Comparison of ENCODE assay signal across 18 mouse cellular contexts in genomic region chr1:131723549-131723948, GRCm38 (mm10). TPM values are rescaled to one million over a fixed set of nuclear protein-coding genes. Genes with fewer than 3 reads are reported as not detected.
"Had no signal": no experiment of that assay in that cellular context is flagged by ENCODE, and none has a peak within 500 bp of the region (broad histone marks: within the 10 kb centered on the region; RNA-seq: fewer than 3 reads in every experiment).

No protein-coding gene starts in this region.

- H3K4me3 ChIP-seq: liver, embryonic 13.5 days; liver, embryonic 15.5 days; lung, embryonic 15.5 days; megakaryocyte, embryonic 14.5 days; neural tube, embryonic 12.5 days; stomach, embryonic 15.5 days had no signal

- H3K4me2 ChIP-seq: liver, embryonic 13.5 days; liver, embryonic 15.5 days; lung, embryonic 15.5 days; neural tube, embryonic 12.5 days; stomach, embryonic 15.5 days had no signal

- H3K4me1 ChIP-seq: liver, embryonic 13.5 days; liver, embryonic 15.5 days; lung, embryonic 15.5 days; neural tube, embryonic 12.5 days; stomach, embryonic 15.5 days had no signal

- H3K27ac ChIP-seq: liver, embryonic 13.5 days; liver, embryonic 15.5 days; lung, embryonic 15.5 days; macrophage; neural tube, embryonic 12.5 days; stomach, embryonic 15.5 days; stomach, postnatal 0 days had no signal

- H3K27me3 ChIP-seq: liver, embryonic 13.5 days; liver, embryonic 15.5 days; lung, embryonic 15.5 days; neural tube, embryonic 12.5 days; stomach, embryonic 15.5 days had no signal

- H3K9me3 ChIP-seq: liver, embryonic 13.5 days; liver, embryonic 15.5 days; lung, embryonic 15.5 days; megakaryocyte, embryonic 14.5 days; neural tube, embryonic 12.5 days; stomach, embryonic 15.5 days had no signal

- H3K9ac ChIP-seq: liver, embryonic 13.5 days; liver, embryonic 15.5 days; liver, postnatal 0 days; lung, embryonic 15.5 days; neural tube, embryonic 12.5 days; stomach, embryonic 15.5 days had no signal

- ATAC-seq: liver, postnatal 0 days; lung, postnatal 0 days had no signal

- DNase-seq: liver, embryonic 13.5 days; liver, postnatal 0 days; lung, adult 2 months; lung, postnatal 14 days; lung, postnatal 36 days; right cerebral cortex, postnatal 14 days; thymus, adult 2 months; thymus, postnatal 25 days; thymus, postnatal 4 days had no signal

- H3K36me3 ChIP-seq: liver, embryonic 13.5 days; liver, embryonic 15.5 days; lung, embryonic 15.5 days; neural tube, embryonic 12.5 days; stomach, embryonic 15.5 days had no signal

RNA-seq across cellular contexts. Expression of gene Slc26a9, which starts 20.3 kb away (rescaled TPM):
- polyA plus RNA-seq: liver, embryonic 13.5 days; liver, embryonic 15.5 days; liver, postnatal 0 days; macrophage; neural tube, embryonic 12.5 days; urinary bladder, adult 2 months had no signal
